Mouse (Mus musculus): Measurements from ENCODE around the gene Snx14.

Snx14 gene

DNA sequence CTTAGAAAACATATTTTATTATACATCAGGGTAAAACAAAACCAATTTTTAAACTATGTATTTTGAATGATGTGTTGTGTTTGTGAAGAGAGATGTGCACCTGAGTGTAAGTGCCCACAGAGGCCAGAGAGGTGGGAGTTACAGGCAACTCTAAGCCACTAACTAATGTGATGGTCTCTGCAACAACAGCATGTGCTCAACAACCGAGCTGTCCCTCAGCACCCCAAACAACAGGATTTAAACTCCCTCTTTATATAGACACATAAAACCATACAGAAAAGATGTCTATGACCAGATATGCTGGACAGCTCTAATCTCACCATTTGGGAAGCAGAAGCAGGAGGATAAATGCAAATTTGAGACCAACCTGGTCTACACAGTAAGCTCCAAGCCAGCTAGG is 58.2 kb downstream of the Snx14 start:
- DNase-seq (ENCODE audit: low spot score in 2 of 2) = no peak

DNA sequence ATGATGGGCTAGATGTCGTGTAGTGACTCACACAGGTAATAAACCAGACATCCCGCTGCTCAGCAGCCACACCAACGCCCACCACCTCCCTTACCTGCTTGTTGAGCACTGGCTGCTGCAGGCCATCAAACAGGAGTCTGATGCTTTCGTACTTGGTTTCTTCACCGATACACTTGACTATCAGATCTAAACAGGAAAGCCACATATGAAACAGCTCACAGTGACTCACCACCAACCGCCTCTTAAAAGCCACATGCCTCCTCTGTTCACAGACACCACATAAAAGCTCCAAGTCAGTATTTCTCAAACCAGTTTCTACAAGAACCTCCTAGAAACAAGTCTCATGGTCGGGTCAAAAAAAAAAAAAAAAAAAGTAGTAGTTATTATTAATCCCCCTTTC is 58.7 kb downstream of the Snx14 start:
- DNase-seq (ENCODE audit: low spot score in 2 of 2) = no peak

DNA sequence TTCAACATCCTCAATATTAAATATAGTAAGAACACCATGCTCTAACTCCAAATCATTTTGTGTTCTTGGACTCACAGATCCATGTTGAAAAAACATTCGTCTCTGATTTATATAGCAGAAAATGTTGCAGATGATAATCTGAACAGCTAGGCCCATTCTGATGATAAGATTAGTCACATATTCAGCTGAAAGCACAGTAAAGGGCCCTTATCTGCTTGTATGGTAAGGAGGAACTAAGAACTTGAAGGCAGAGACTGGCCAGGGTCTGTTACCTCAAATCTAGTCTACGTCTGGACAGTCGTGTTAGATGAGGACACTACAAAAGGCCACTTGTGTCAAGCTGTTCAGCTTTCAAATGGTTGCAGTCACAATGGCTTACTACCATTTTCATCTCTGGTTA is 59.7 kb downstream of the Snx14 start:
- DNase-seq (ENCODE audit: low spot score in 2 of 2) = no peak

DNA sequence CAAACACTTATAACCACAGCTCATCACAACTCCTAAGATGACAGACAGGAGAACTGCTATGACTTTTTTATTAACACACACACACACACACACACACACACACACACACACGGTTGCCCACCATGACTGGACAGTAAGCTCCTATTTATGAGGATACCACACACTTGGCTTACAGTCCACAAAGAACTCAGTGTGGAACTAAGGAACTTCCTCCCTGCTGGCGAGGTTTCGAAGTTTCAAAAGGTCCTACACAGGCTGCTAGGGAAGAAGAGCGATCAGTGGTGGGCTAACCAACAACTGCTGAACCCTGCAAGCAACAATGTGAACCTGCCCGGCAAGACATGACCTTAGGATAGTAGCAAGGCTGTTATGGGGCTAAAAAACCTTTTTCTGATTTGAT is 61.3 kb downstream of the Snx14 start:
- DNase-seq (ENCODE audit: low spot score in 2 of 2) = no peak

DNA sequence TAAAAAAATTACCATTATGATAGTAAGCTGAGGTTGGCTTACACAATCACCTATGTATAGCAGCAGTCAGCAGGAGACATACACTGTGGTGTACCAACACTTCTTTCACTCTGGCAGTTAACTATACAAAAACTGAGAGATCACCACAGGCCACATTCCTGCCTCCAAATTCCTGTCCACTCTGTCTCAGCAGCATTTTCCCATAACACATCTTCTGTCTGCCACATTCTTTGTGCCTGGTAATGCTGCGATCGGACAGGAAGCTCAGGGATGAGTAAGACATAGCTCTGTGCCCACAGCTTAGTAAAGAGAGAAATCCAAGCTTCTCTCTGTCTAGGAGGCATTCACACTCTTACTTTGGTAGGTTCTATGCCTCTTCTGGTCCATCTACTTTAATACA is 65.8 kb downstream of the Snx14 start:
- no peak for DNase-seq (ENCODE audit: low spot score in 2 of 2)

DNA sequence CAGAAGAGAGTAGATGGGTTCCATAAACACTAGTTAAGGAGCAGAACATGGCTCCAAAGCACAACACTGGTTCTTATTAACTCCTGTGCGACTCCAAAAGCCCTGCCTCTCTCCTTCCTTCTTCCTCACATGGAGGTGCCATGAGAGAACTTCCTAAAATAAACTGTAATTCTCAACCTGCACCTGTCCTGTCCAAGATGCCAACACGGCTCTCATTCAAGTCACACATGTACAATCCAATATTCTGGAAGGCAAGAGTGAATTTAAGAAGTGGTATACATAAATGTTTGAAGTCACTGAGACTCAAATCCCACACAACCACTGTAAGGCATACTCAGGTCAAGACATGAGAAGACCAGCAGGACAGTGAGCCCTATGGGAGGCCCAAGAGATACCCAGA is 67.6 kb downstream of the Snx14 start:
- no peak for DNase-seq (ENCODE audit: low spot score in 2 of 2)

DNA sequence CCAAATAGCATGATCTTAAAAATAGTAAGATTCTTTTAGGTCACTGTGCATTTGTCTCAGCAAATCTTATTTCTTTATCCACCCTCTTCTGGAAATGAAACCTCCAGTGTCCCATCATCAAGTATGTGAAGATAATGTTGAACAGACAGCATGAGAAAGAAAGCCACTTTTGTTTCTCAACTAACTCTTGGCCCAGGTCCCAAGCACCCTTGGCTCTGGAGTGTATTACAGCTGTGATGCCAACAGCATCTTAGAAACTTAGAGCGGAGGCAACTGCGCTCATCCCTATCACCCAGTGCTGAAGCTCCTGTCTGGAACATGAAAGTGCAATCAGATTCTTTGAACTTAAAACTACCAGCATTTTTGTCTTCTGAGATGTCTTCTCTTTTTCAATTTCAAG is 69.1 kb downstream of the Snx14 start:
- DNase-seq (ENCODE audit: low spot score in 2 of 2) = no peak

DNA sequence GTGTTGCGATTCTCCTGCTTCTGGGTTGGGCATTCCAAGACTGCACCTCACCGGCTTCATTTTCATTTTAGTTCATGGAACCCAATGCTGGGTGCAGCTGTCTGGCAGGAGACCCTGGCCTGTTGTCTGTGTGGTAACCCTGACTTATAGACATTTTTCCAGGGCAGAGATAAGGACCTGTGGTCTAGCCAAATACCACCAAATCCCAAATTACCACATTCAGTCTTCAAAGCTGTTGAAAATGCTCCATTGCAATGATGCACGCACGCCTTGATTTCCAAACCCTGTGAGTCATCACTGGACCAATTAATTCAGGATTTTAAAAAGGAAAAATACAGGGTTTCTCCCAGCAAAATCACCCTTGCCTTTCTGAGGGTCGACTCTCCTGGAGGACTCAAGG is 70.3 kb downstream of the Snx14 start:
- no peak for DNase-seq (ENCODE audit: low spot score in 2 of 2)

DNA sequence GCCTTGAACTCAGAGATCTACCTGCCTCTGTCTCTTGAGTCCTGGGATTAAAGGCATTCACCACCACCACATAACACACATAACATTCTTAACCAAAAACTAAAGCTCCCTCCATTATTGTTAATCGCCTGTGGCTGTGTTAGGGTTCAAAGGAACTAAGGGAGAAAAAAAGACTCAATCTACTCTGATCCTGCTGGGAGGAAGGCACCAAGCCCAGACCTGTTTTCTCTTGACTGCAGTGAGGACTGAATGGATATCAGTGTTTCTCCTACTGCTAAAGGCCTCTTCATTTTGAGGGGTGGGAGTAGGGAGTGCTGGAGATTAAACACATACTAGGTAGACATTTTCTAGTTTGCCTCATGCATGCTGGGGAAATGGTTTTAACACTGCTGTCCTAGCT is 71.0 kb downstream of the Snx14 start:
- no peak for DNase-seq (ENCODE audit: low spot score in 2 of 2)

DNA sequence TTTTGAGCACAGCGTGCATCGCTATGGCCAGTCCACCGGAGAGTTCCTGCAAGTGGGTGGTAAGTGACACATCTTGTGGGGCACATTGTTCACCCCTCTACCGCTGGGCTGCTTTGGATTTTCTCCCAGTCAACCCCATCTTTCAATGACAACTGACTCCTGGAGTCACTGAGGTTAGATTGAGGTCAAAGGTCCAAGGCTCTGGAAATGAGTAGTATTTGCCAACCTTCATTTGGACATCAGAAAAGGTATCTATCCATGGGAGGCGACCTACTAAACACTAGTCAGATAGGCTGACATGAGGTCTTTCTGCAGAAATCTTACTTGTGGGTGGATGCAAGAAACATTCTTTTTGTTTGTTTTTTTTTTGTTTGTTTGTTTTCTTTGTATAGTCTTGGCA is 71.4 kb downstream of the Snx14 start:
- DNase-seq (ENCODE audit: low spot score in 2 of 2) = no peak

DNA sequence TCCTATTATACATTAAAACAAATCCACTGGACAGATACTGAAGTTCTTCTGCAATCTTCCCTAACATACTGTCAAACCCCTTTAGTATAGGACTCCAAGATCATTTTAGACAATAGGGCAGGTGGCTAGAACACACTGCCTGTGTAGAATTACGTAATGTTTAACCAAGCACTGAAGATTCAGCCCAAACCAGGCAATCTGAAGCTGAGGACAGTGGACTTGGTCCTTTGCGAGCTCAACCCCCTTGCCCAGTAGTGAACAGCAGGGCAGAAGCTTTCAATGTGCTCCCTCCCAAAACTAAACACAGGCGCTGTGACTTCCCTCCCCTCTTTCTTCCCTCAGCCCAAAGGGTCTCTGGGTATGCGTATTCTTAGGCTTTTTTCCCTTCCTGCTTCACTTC is 71.9 kb downstream of the Snx14 start:
- no peak for DNase-seq (ENCODE audit: low spot score in 2 of 2)

DNA sequence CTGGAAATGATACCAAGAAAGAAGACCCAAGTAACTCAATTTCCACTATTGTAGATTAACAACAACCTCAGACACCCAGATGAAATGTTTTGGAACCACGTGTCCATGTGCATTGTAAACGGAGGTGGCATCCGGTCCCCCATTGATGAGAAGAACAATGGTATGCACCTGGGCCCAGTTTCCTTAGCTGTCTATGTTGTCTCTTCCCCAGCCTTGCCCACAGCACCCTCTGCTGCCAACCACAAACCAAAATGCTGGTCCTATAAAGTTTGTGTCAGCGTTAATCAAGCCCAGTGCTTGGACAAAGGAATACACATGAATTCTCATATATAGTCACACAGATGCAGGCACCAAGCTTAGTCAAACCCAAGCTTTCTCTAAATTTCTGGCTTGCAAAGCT is 72.5 kb downstream of the Snx14 start:
- no peak for DNase-seq (ENCODE audit: low spot score in 2 of 2)

DNA sequence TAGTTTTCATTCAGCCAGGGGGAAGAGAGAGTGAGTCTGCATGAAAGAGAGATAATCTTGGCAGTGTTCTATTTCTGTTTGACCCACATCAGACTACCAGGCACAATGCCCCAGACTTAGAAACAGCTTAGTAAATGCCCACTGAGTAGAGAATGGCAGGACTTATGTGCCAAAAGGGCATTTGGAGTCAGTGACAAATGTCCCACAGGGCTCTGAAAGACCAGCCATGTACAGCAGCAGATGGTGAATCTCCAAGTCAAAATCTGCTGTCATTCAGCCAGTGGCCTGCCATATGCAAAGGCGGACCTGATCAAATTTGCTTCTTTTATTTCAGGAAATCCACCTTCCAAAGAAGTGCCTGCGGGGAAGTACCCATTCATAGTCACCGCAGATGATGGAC is 75.7 kb downstream of the Snx14 start:
- no peak for DNase-seq (ENCODE audit: low spot score in 2 of 2)

DNA sequence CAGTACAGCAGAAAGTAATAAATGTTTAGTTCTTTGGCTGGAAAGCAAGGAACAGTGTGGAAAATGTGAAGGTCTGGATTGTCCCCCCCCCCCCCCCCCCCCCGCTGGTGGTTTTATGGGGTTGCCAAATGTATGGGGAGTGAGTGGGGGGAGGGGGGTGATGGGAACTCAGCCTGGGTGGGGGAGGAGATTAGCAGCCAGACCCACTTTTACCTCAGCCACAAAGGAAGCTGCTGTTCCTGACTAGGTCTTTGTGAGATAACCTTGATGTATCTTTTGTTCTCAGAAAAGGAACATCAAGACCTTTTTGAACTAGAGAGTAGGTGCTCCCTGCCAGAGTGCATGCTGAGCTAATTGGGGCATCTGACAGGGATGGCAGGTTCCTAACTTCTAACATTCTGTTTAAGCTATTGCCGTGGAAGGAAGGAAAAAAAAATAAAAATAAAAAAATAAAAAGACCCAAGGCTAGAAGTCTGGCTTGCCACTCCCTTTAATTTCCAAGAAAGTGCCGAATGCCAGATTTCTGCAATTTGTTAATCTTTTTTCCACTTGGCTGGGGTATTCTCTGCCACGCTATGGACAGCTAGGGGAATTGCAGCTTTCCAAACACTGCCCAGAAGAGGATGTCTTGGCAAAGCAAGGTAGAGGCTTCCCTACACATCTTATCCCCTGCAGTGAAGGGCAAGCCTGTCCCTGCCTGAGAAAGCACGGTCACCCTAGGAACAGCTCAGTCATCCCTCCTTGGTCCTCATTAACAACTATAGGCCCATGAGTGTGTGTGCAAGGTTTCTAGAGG is 76.5 kb downstream of the Snx14 start:
- DNase-seq (ENCODE audit: low spot score in 2 of 2) = no peak

DNA sequence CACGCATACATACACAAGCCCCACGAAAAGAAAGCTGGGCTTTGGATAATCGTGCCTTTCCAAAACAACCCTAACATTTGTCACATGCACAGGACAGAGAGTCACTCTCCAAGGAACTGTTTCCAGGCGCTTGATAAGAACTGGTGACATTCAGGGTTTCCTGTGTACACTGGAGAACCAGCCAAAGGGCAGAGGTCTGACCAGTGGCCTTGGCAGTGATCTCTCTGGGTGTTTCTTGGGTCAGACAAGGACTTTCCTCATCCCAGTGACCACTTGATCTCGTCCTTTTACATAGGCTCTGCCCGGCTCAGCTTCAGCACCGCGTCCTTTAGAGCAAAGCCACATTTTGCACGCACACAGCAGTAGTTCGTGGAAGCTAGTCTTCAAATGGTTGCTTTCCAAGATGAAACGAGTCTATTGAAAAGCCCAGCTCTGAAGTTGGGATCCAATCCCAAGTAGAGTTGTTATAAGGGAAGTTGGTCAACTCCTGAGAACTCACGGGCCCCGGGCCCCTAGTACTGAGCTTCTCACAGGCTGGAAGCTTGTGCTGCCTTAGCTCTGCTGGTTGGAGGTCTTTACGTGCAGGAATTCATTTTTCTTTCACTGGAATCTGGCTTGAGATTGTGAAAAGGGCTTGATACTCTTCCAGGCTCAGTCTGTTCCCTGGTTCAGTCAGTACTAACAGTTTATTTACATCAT is 77.4 kb downstream of the Snx14 start:
- DNase-seq (ENCODE audit: low spot score in 2 of 2) = no peak

DNA sequence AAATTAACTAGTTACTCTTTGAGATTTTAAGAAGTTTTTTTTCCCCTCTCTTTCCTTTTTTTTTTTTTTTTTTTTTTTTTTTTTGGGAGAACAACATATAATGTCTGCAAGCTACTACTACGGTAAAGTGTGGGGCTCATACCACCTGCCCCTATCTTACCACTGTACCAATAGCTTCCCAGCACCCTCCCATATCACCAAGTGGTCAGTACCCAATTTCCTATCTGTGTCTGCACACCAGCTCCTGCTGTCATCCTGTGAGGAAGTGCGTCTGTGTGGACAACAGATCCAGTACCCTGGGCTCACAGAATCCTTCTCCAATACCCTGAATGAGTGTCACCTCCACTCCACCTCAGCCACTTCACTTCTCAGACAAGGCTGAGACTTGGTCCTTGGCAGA is 79.6 kb downstream of the Snx14 start:
- DNase-seq (ENCODE audit: low spot score in 2 of 2) = no peak

DNA sequence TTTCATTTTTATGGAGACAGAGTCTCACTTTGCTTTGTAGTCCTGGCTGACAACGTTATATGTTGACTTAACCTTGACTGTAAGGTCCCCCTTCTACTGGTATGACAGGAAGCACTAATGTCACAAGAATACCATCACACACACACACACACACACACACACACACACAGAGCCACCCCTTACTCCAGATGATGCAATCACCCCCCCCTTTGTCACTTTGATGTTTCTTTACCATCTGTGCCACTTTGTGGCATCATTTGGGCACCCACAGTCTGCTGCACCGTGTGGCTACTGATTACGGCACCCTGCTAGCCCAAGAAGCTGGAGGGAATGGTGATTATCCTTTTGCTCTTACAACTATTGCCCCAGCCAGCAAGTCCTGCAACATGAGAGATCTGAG is 81.6 kb downstream of the Snx14 start:
- no peak for DNase-seq (ENCODE audit: low spot score in 2 of 2)

DNA sequence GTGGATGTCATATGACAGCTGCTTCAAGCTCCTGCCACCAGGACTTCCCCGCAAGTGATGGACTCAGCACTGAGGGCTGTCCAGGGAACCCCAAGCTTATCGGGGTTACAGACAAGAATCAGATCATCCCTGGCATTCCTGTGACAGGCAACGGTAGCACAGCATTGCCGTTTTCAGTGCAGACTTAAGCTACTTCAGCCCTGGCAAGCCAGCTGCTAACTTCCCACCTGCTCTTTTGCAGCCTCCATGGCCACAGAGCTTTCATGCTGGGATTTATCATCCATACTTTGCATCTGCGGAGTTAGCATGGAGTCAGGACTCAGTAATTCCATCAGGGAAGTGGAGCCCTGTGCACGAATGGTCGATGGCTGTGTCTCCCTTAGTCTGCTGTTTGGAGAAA is 85.3 kb downstream of the Snx14 start:
- DNase-seq (ENCODE audit: low spot score in 2 of 2) = no peak

DNA sequence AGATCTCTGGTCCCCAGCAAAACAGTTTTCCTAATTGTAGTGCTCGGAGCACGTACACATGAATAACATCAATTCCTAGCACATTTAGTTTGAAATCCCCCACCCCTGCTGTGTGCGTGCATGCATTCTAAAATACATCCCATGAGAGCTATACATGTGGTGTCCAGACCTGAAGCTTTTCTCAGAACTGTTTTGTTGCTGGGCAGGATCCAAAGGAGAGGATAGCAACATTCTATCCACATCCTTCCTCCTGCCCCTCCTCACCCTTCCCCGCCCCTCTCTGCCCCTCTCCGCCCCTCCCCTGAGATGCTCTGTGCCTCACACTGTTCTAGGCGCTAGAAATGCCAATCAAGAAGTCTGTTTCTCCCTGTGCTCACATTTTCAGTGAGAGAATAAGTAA is 86.0 kb downstream of the Snx14 start:
- no peak for DNase-seq (ENCODE audit: low spot score in 2 of 2)

DNA sequence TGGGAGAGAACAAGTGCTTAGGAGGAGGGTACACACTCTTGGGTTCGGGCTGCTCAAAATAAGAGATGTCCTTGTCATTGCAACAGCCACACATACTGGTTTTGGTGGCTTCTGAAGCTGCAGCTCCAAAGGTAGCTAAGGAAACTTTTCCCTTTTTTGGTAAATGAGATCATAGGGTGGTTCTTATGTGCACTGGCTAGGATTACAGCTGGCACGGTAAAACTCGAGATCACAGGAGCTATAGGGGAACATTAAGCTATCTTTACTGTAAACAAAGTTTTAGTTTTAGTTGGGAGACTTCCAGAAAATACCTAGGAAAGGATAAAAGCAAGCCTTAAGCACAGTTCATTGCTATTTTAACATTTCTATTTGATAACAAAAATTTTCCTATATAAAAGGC is 87.6 kb downstream of the Snx14 start:
- no peak for DNase-seq (ENCODE audit: low spot score in 2 of 2)

DNA sequence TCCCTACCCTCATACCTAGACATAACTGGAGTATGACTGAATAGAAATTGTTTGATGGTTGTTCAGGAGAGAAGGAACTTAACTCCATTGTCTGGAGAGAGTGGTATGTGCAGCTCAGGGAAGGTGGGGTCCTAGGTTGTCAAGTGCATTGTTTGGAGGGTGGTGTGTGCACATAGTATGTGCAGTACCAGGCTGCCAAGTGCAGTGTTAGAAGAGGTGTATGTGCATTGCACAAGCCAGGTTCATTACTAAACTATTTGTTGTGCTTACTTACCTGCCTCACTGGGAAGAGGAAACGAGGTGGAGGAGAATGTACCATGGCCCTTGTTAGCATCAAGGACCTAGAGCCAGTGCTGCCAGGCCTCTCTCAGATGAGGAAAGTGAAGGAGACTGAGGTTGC is 88.4 kb downstream of the Snx14 start:
- no peak for DNase-seq (ENCODE audit: low spot score in 2 of 2)

DNA sequence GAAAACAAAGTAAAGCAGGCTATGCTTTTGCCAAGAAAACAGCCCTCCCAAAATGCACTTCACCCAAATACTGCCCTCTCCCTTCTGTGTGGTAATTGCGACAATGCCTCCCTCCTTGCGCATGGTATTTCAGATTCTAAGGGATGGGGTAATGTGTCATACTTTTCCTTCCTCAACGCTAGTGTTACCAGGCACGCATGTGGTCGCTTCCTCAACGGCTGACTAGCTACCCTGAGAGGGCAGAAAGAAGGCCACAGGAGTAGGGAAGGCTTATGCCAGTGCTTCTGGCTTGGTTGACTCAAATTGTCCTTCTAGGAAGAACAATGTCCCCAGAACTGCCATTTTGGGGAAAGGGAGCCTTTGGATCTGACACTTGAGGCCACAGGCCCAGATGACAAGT is 90.1 kb downstream of the Snx14 start:
- DNase-seq (ENCODE audit: low spot score in 2 of 2) = no peak

DNA sequence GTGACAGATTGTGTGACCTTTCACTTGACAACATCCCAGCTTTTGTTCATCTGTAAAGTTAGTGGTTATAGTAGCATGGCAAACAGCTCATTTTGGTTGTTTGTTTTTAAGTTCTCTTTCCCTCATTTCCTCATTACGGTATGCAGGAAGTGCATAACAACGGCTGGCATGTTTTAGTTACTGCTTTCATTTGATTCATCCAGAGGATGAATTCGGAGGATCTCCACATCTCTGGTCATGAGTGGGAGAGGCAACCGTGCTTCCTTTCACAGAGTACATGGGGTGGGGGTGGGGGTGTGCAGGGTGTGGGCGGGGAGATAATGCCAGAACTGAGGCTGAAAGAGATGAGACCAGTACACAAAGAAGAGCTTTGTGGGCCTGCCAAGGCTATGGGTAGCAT is 91.9 kb downstream of the Snx14 start:
- no peak for DNase-seq (ENCODE audit: low spot score in 2 of 2)

DNA sequence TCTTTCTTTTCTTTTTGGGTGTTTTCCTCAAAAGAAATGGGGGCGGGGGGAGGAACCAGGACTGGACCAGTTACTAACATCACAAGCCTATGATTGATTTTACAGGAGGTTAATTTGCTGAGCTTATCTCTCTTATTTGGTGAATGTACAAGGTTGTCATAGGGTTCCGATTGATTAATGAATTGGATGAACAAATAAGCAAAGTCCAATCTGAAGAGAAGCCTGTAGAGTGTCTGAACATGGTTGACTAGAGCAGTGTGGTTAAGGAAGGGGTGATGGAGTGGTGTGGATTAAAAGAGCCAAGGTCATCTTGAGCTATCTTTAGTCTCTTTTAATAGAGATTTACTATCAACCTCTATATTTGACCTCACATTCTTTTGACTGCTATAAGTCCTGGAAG is 94.3 kb downstream of the Snx14 start:
- DNase-seq (ENCODE audit: low spot score in 2 of 2) = no peak

Data from urinary bladder, postnatal 4 days (tissue).